Mouse (Mus musculus): Measurements from ENCODE around the gene Gm3015.
"Not testable (repeated sequence)": the region's sequence is repeated elsewhere in the genome, so short reads cannot be mapped to it uniquely, and the experiment has no call there.

Gm3015 gene

DNA sequence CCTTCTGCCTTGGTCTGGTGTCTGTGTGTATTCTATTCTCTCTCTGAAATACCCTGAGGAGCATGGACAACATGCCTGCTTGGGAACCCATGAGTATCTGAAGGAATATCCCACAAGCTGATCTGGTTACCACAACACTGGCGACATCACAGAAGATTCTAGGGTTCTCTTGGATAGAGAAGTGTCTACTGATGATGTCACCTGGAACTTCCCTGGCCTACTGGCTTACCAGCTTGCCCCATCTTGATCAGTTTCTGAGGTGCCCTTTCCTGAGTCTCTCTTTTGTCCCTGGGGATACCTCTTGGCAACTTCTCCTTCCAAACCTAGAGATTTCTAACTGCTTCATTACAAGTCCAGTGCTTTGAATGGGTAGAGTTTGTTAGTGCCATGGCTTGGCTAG is at the start of gene Gm3015:
Gene Gm3015, minus strand, starts transcription at position 101 of the 400 bp plus-strand sequence.
- DNase-seq (ENCODE audit: low spot score), result not testable (repeated sequence)

DNA sequence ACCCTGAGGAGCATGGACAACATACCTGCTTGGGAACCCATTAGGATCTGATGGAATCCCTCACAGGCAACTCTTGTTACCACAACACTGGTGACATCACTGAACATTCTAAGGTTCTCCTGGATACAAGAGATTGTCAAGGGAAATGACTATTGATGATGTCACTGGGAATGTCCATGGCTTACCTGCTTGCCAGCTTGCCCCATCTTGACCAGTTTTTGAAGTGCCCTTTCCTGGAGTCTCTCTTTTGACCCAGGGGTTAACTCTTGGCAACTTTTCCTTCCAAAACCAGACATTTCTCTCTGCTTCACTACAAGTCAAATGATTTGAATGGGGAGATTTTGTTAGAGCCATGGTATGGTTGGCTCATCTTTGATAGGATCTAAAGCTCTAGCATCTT is 29.3 kb upstream of the Gm3015 start, which contains the start of gene Gm10377:
Gene Gm10377, minus strand, starts transcription at position 101 of the 400 bp plus-strand sequence.
- DNase-seq (ENCODE audit: low spot score), result not testable (repeated sequence)
